Mouse (Mus musculus) forebrain, embryonic 12.5 days (tissue): Measurements from ENCODE around the gene S100z. TPM values are rescaled to one million over a fixed set of nuclear protein-coding genes. Genes with fewer than 3 reads are reported as not detected.

Experiments
- ATAC-seq: fragments of 200-750 bp; cut with Nextera tagmentation; 2 replicates; pipeline ENCODE4 v1.8.0; 2017; ENCODE audit warnings: moderate TSS enrichment; ENCODE audit not compliant: low FRiP score
- H3K27ac ChIP-seq: fragments of 300-500 bp; sonication (generic); 2 replicates; pipeline ENCODE4 v1.5.1; 2016; ENCODE audit warnings: mild to moderate bottlenecking
- H3K27me3 ChIP-seq: fragments of 300-500 bp; sonication (generic); 2 replicates; pipeline ENCODE4 v1.6.1; 2016; ENCODE audit warnings: mild to moderate bottlenecking
- H3K36me3 ChIP-seq: fragments of 300-500 bp; sonication (generic); replicated peaks from 2 replicates; pipeline ENCODE4 v1.6.1; 2016; ENCODE audit warnings: mild to moderate bottlenecking
- H3K4me1 ChIP-seq: fragments of 300-500 bp; sonication (generic); 2 replicates; pipeline ENCODE4 v1.6.1; 2016
- H3K4me2 ChIP-seq: fragments of 300-500 bp; sonication (generic); 2 replicates; pipeline ENCODE4 v1.6.1; 2016; ENCODE audit warnings: mild to moderate bottlenecking, moderate library complexity
- H3K4me3 ChIP-seq: fragments of 300-500 bp; sonication (generic); replicated peaks from 2 replicates; pipeline ENCODE4 v1.5.1; 2016; ENCODE audit warnings: mild to moderate bottlenecking
- H3K9ac ChIP-seq: fragments of 300-500 bp; sonication (generic); 2 replicates; pipeline ENCODE4 v1.6.1; 2016; ENCODE audit warnings: mild to moderate bottlenecking
- H3K9me3 ChIP-seq: fragments of 300-500 bp; sonication (generic); 2 replicates; pipeline ENCODE4 v1.6.1; 2016
- WGBS: fragments of 180-500 bp; shearing (Covaris S2); methylation state at CpG from one replicate; pipeline ENCODE4 v1.1.7; 2016; 5-methylcytosine and 5-hydroxymethylcytosine counted together
- polyA plus RNA-seq: library from polyadenylated mRNA; unstranded; fragments of >200 nt; fragmentation: Nextera tagmentation; extraction: Ambion mirVana; gene quantifications from 2 replicates; pipeline ENCODE4 v1.2.1, GENCODE M21; 2016

The S100z gene
- polyA plus RNA-seq, 1 experiment from 2014 or later: 1.7 TPM

DNA sequence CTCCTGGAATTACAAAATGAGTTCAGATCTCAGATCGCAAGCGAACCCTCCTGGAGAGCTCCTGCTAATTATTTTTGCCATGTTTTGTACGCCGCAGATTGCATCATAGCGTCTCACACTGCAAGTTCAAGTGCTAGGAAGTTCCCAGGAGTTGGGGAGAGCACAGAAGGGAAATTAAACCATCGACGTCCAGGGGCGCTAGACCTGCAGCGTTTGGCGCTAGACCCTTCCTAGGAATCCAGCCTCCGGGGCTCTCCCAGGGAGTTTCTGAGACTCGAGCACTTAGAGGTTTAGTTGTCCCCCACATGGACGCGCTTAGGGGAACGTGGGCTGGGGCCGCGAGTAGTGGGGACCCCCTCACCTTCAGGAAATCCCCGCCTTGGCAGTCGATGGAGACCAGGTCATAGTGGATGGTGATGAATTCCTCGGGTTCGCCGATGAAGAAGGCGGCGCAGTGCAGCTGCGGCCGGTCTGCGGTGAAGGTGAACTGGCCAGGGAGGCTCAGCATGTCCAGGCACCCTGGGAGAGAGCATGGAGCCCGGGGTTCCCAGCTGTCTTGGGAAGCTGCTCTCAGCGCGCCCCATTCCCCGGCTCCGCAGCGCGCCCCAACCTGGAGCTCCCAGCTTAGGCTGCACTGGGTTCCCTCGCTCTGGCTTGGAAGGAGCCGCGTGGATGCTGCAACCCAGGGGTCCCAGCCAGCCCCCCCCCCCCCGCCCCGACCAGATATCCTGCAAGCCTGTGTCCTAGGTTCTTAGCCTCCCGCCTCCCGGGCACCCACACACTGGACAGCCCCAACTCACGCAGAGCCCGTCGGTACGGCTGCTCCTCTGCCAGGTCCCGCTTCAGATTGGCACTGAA, 34.9 kb downstream of the S100z start:
- Histone ChIP-seq H3K4me3 (peak overlapping the region; percentile 48), H3K4me1 (peaks cover 19% of the 10 kb centered on the region; the same call in 1 of the 2 replicates), H3K9me3 (no peaks in the 10 kb centered on the region), H3K27me3 (peaks cover 38% of the 10 kb centered on the region), H3K36me3 (no peaks in the 10 kb centered on the region), H3K27ac (no peak overlapping the region), H3K9ac (peak overlapping the region; percentile 56), H3K4me2 (peak overlapping the region; percentile 90)
- WGBS: under 1% methylated on average over 46 of the region's 46 CpGs
- peak; percentile 53 for ATAC-seq

DNA sequence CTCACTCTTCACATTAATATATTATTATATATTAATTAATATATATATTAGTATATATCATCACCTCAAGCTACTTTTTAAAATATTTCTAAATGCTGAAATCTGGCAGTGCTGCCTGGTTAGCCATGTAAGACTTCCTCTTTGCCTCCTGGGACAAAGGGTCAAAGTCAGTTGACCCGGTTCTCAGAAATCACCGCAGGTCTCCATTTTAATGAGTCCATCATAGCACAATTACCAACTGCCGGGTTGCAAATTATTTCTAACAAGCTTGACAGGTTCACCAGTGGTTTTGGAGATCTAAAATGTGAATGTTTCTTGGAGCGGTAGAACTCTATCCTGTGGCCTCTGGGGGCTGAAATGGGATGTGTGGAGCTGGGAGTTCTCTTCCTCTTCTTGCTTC, 35.6 kb downstream of the S100z start:
- no peak for ATAC-seq
- 18% methylated on average over 4 of the region's 4 CpGs for WGBS
- H3K9ac ChIP-seq: no peak overlapping the region

GRCm38 (mm10) chr13:95439569-95439968, 39.0 kb downstream of the S100z start:
- Histone ChIP-seq H3K9ac (no peak overlapping the region), H3K9me3 (no peaks in the 10 kb centered on the region), H3K4me2 (no peak overlapping the region), H3K27ac (no peak overlapping the region), H3K36me3 (no peaks in the 10 kb centered on the region), H3K4me1 (peaks cover 17% of the 10 kb centered on the region; the same call in 1 of the 2 replicates), H3K4me3 (no peak overlapping the region), H3K27me3 (peaks cover 21% of the 10 kb centered on the region)
- 89% methylated on average over 5 of the region's 5 CpGs for WGBS
- no peak for ATAC-seq

More for the DNA sequence above, 35.6 kb downstream of the S100z start:
- peaks cover 19% of the 10 kb centered on the region; the same call in 1 of the 2 replicates for H3K4me1 ChIP-seq
- no peak overlapping the region for H3K27ac ChIP-seq
- H3K9me3 ChIP-seq: no peaks in the 10 kb centered on the region
- H3K4me3 ChIP-seq: no peak overlapping the region; the same call in 1 of the 2 replicates
- peaks cover 38% of the 10 kb centered on the region for H3K27me3 ChIP-seq
- no peaks in the 10 kb centered on the region for H3K36me3 ChIP-seq
- peak overlapping the region; percentile 90 for H3K4me2 ChIP-seq

DNA sequence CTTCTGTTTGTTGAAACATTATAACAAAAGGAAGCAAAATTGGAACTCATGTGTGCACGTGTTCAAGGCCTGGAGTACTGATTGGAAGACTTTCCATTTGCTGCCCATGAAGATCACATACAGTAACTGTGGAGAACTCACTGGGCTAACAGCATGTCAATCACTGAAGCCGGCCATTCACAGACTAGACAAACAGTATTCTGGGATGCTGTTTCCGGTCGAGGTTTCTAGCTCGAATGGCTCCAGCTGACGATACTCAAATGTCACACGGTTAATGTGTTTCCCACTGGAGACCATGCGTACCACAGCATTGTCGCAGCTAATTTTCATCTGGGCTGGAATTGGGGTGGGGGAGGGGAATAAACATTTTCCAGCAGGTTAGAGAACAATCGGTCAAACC, 46.8 kb downstream of the S100z start:
- no peak overlapping the region for H3K9ac ChIP-seq
- no peaks in the 10 kb centered on the region for H3K36me3 ChIP-seq
- H3K4me3 ChIP-seq: no peak overlapping the region
- 85% methylated on average over 10 of the region's 10 CpGs for WGBS
- 0 out of 2 replicates have a peak, but pooled peaks cover 7% of the 10 kb centered on the region for H3K4me1 ChIP-seq
- H3K27ac ChIP-seq: no peak overlapping the region
- H3K27me3 ChIP-seq: 0 out of 2 replicates have a peak, but pooled peaks cover 2% of the 10 kb centered on the region
- H3K9me3 ChIP-seq: no peaks in the 10 kb centered on the region
- no peak overlapping the region for H3K4me2 ChIP-seq
- ATAC-seq: no peak

DNA sequence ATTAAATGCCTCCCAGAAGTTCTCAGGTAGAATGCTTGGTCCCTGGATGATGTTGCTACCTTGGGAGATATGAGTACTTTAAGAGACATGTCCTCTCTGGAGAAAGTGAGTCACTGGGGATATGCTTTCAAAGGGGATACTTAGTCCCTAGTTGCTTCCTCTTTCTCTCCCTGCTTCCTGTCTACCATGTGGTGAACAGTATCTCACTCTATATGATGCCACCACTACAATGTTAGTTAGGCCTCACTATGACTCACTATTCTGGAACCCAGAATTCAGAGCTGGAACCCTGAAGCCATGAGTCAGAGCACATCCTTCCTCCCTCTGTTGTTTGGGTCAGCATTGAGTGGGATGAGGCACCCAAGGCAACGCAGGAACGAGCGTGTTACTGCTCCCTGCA, 51.0 kb downstream of the S100z start:
- H3K27me3 ChIP-seq: 0 out of 2 replicates have a peak, but pooled peaks cover 2% of the 10 kb centered on the region
- no peaks in the 10 kb centered on the region for H3K9me3 ChIP-seq
- 86% methylated on average over 3 of the region's 3 CpGs for WGBS

More for the DNA sequence above, 51.0 kb downstream of the S100z start:
- Histone ChIP-seq H3K36me3 (no peaks in the 10 kb centered on the region), H3K4me2 (no peak overlapping the region), H3K27ac (no peak overlapping the region), H3K4me1 (peaks cover 15% of the 10 kb centered on the region; the same call in 1 of the 2 replicates), H3K4me3 (no peak overlapping the region), H3K9ac (no peak overlapping the region)
- ATAC-seq: no peak

Other genes starting within 250 kb of the S100z start
- 3.7 and 4.0 TPM in 2 replicates for gene Pde8b, start 228.4 kb downstream of the S100z start, polyA plus RNA-seq
- gene Zbed3, start 155.1 kb downstream of the S100z start, polyA plus RNA-seq: 67.8 and 68.1 TPM in 2 replicates
- 52.4 and 54.2 TPM in 2 replicates for gene Aggf1, start 103.4 kb downstream of the S100z start, polyA plus RNA-seq
- gene Crhbp, start 33.8 kb downstream of the S100z start, polyA plus RNA-seq: 0.41 and 0.65 TPM in 2 replicates
- gene F2rl1, start 46.5 kb upstream of the S100z start, polyA plus RNA-seq: 0.32 and 0.33 TPM in 2 replicates
- 109 TPM in 2 replicates for gene F2r, start 139.8 kb upstream of the S100z start, polyA plus RNA-seq
- 0.76 and 0.79 TPM in 2 replicates for gene F2rl2, start 218.1 kb upstream of the S100z start, polyA plus RNA-seq